Mouse (Mus musculus) megakaryocyte, embryonic 14.5 days (primary cell): ENCODE results near the gene Coq2.

Experiments used
- FLI1 ChIP-seq: IDR thresholded peaks from 2 replicates; pipeline ENCODE4 v1.6.1; 2012; ENCODE audit warnings: low read length, inconsistent platforms, mixed read lengths
- GATA1 ChIP-seq: IDR thresholded peaks from 3 replicates; pipeline ENCODE4 v1.6.1; 2012; ENCODE audit warnings: mixed read lengths, low read length, inconsistent platforms, borderline replicate concordance

DNA sequence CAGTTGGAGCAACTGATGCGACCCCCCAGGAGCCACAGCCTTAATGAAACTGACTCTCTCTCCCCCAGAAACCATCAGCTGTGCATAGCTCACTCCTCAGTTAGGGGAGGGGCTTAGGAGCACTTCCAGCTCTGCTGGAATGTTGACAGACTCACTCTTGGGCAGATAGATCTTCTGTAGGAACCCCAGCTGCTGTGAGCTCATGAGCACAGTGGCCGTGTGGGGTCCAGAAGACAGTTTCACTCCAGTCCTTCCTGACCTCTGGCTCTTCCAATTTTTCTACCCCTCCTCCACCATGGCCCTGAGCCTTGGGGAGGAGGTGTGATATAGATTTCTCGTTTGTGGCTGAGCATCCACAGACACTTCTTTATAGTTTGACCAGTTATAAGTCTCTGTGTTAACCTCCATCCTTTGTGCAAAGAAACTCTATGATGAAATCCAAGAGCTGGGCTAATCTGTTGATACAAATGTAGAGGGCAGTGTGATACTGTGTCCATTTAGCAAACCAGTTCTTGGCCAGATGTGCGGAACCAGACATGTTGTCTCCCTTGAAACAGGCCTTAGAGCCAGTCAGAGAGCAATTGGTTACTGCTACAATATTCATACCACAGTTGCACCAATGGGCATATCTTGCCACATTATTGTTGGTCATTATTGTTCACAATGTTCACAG, 67.7 kb downstream of the Coq2 start:
- TF ChIP-seq GATA1, result no peak
- no peak for TF ChIP-seq FLI1
